Mouse (Mus musculus): ENCODE data around the gene Daxx. TPM values are rescaled to one million over a fixed set of nuclear protein-coding genes. Genes with fewer than 3 reads are reported as not detected.
A peak's percentile ranks its signal among the peaks of the same experiment; 100 is the strongest.

Daxx gene
- polyA plus RNA-seq, 1 experiment from 2014 or later, result 46.9 TPM

- WGBS, result under 1% methylated on average over 36 of the region's 36 CpGs
- ATAC-seq (replicated peaks; ENCODE audit: low FRiP score) (peak; percentile 22; the same call in 1 of the 2 replicates), DNase-seq (ENCODE audit: low spot score) (peak; percentile 79)
- H3K27me3 ChIP-seq (replicated peaks; ENCODE audit: control insufficient read depth, insufficient read depth, low read length), result no peaks in the 10 kb centered on the region
- H3K4me3 ChIP-seq (ENCODE audit: low read depth, low read length), result peak overlapping the region; percentile 83
- peaks cover 31% of the 10 kb centered on the region for H3K4me1 ChIP-seq (replicated peaks; ENCODE audit: control insufficient read depth, insufficient read depth, low read length)
- H3K9ac ChIP-seq (ENCODE audit: low read depth, low read length), result peak overlapping the region; percentile 86
- peaks cover 17% of the 10 kb centered on the region for H3K36me3 ChIP-seq (ENCODE audit: control insufficient read depth, insufficient read depth, low read length)
- 0 out of 2 replicates have a peak, but pooled peaks cover 2% of the 10 kb centered on the region for H3K9me3 ChIP-seq (ENCODE audit: control insufficient read depth, low read length)
- peak overlapping the region; percentile 100 for H3K4me2 ChIP-seq
- peak overlapping the region; percentile 91; the same call in 1 of the 2 replicates for H3K27ac ChIP-seq (ENCODE audit: low read depth, low read length)
Measured at GRCm38 (mm10) chr17:33920282-33921097, 11.3 kb downstream of the Daxx start.

- Histone ChIP-seq H3K27me3 (replicated peaks; ENCODE audit: control insufficient read depth, insufficient read depth, low read length) (no peaks in the 10 kb centered on the region), H3K36me3 (ENCODE audit: control insufficient read depth, insufficient read depth, low read length) (peaks cover 20% of the 10 kb centered on the region), H3K27ac (ENCODE audit: low read depth, low read length) (no peak overlapping the region), H3K4me2 (peak overlapping the region; percentile 100), H3K9ac (ENCODE audit: low read depth, low read length) (no peak overlapping the region), H3K9me3 (ENCODE audit: control insufficient read depth, low read length) (0 out of 2 replicates have a peak, but pooled peaks cover 2% of the 10 kb centered on the region), H3K4me3 (ENCODE audit: low read depth, low read length) (peak overlapping the region; percentile 83; the same call in 1 of the 2 replicates), H3K4me1 (replicated peaks; ENCODE audit: control insufficient read depth, insufficient read depth, low read length) (peaks cover 31% of the 10 kb centered on the region)
- ATAC-seq (replicated peaks; ENCODE audit: low FRiP score), result no peak
- WGBS, result 82% methylated on average over 7 of the region's 7 CpGs
- no peak for DNase-seq (ENCODE audit: low spot score)
Measured at GRCm38 (mm10) chr17:33921361-33921760, 12.1 kb downstream of the Daxx start.

- Histone ChIP-seq H3K36me3 (ENCODE audit: control insufficient read depth, insufficient read depth, low read length) (peaks cover 9% of the 10 kb centered on the region; the same call in 1 of the 2 replicates), H3K9ac (ENCODE audit: low read depth, low read length) (no peak overlapping the region), H3K4me2 (peak overlapping the region; percentile 29), H3K27ac (ENCODE audit: low read depth, low read length) (peak overlapping the region; percentile 59), H3K27me3 (replicated peaks; ENCODE audit: control insufficient read depth, insufficient read depth, low read length) (no peaks in the 10 kb centered on the region), H3K4me1 (replicated peaks; ENCODE audit: control insufficient read depth, insufficient read depth, low read length) (peaks cover 23% of the 10 kb centered on the region), H3K9me3 (ENCODE audit: control insufficient read depth, low read length) (no peaks in the 10 kb centered on the region), H3K4me3 (ENCODE audit: low read depth, low read length) (peak overlapping the region; percentile 7; the same call in 1 of the 2 replicates)
- peak; percentile 46 for ATAC-seq (replicated peaks; ENCODE audit: low FRiP score)
- WGBS, result 75% methylated on average over 10 of the region's 10 CpGs
- no peak for DNase-seq (ENCODE audit: low spot score)
Measured at GRCm38 (mm10) chr17:33924577-33925283, 15.5 kb downstream of the Daxx start.

- Histone ChIP-seq H3K36me3 (ENCODE audit: control insufficient read depth, insufficient read depth, low read length) (peaks cover 9% of the 10 kb centered on the region; the same call in 1 of the 2 replicates), H3K27ac (ENCODE audit: low read depth, low read length) (peak overlapping the region; percentile 4; the same call in 1 of the 2 replicates), H3K9me3 (ENCODE audit: control insufficient read depth, low read length) (no peaks in the 10 kb centered on the region), H3K9ac (ENCODE audit: low read depth, low read length) (no peak overlapping the region), H3K4me1 (replicated peaks; ENCODE audit: control insufficient read depth, insufficient read depth, low read length) (peaks cover 25% of the 10 kb centered on the region), H3K4me3 (ENCODE audit: low read depth, low read length) (0 out of 2 replicates have a peak overlapping the region, but pooled peaks have one; percentile 14), H3K27me3 (replicated peaks; ENCODE audit: control insufficient read depth, insufficient read depth, low read length) (no peaks in the 10 kb centered on the region), H3K4me2 (no peak overlapping the region)
- no peak for ATAC-seq (replicated peaks; ENCODE audit: low FRiP score)
- WGBS, result 84% methylated on average over 21 of the region's 21 CpGs
- no peak for DNase-seq (ENCODE audit: low spot score)
Measured at GRCm38 (mm10) chr17:33925406-33926116, 16.3 kb downstream of the Daxx start.

GRCm38 (mm10) chr17:33926207-33926932, 17.2 kb downstream of the Daxx start:
- no peaks in the 10 kb centered on the region for H3K27me3 ChIP-seq (replicated peaks; ENCODE audit: control insufficient read depth, insufficient read depth, low read length)
- peaks cover 29% of the 10 kb centered on the region for H3K4me1 ChIP-seq (replicated peaks; ENCODE audit: control insufficient read depth, insufficient read depth, low read length)
- H3K27ac ChIP-seq (ENCODE audit: low read depth, low read length), result no peak overlapping the region
- 0 out of 2 replicates have a peak overlapping the region, but pooled peaks have one; percentile 14 for H3K4me3 ChIP-seq (ENCODE audit: low read depth, low read length)
- H3K36me3 ChIP-seq (ENCODE audit: control insufficient read depth, insufficient read depth, low read length), result peaks cover 9% of the 10 kb centered on the region; the same call in 1 of the 2 replicates
- H3K9ac ChIP-seq (ENCODE audit: low read depth, low read length), result no peak overlapping the region
- H3K9me3 ChIP-seq (ENCODE audit: control insufficient read depth, low read length), result no peaks in the 10 kb centered on the region
- no peak overlapping the region; the same call in 1 of the 2 replicates for H3K4me2 ChIP-seq
- WGBS, result 81% methylated on average over 17 of the region's 17 CpGs
- DNase-seq (ENCODE audit: low spot score) (no peak), ATAC-seq (replicated peaks; ENCODE audit: low FRiP score) (no peak)

GRCm38 (mm10) chr17:33928251-33928947, 19.2 kb downstream of the Daxx start:
- 57% methylated on average over 21 of the region's 21 CpGs for WGBS
- Histone ChIP-seq H3K9ac (ENCODE audit: low read depth, low read length) (peak overlapping the region; percentile 92), H3K27ac (ENCODE audit: low read depth, low read length) (no peak overlapping the region), H3K9me3 (ENCODE audit: control insufficient read depth, low read length) (no peaks in the 10 kb centered on the region), H3K36me3 (ENCODE audit: control insufficient read depth, insufficient read depth, low read length) (peaks cover 9% of the 10 kb centered on the region; the same call in 1 of the 2 replicates), H3K4me3 (ENCODE audit: low read depth, low read length) (peak overlapping the region; percentile 91), H3K27me3 (replicated peaks; ENCODE audit: control insufficient read depth, insufficient read depth, low read length) (no peaks in the 10 kb centered on the region), H3K4me1 (replicated peaks; ENCODE audit: control insufficient read depth, insufficient read depth, low read length) (peaks cover 30% of the 10 kb centered on the region), H3K4me2 (peak overlapping the region; percentile 99)
- DNase-seq (ENCODE audit: low spot score) (no peak), ATAC-seq (replicated peaks; ENCODE audit: low FRiP score) (no peak)

- H3K36me3 ChIP-seq (ENCODE audit: control insufficient read depth, insufficient read depth, low read length), result peaks cover 11% of the 10 kb centered on the region; the same call in 1 of the 2 replicates
- H3K27ac ChIP-seq (ENCODE audit: low read depth, low read length), result peak within 1 kb of the TSS; percentile 98
- ATAC-seq (replicated peaks; ENCODE audit: low FRiP score) (peak; percentile 77), DNase-seq (ENCODE audit: low spot score) (peak; percentile 94)
- H3K4me3 ChIP-seq (ENCODE audit: low read depth, low read length), result peak within 1 kb of the TSS; percentile 91
- peak within 1 kb of the TSS; percentile 99 for H3K4me2 ChIP-seq
- under 1% methylated on average over 75 of the region's 80 CpGs for WGBS
- H3K9me3 ChIP-seq (ENCODE audit: control insufficient read depth, low read length), result no peaks in the 10 kb centered on the region
- peak within 1 kb of the TSS; percentile 92 for H3K9ac ChIP-seq (ENCODE audit: low read depth, low read length)
- peaks cover 19% of the 10 kb centered on the region for H3K4me1 ChIP-seq (replicated peaks; ENCODE audit: control insufficient read depth, insufficient read depth, low read length)
- no peaks in the 10 kb centered on the region for H3K27me3 ChIP-seq (replicated peaks; ENCODE audit: control insufficient read depth, insufficient read depth, low read length)
Measured at GRCm38 (mm10) chr17:33929371-33930279, 20.4 kb downstream of the Daxx start, which contains the start of gene Rgl2. Rgl2 (plus strand) TSS chr17:33929543.

Measured in liver, embryonic 11.5 days (tissue).